Comparison of ENCODE assay signal across 13 mouse cellular contexts in the genomic region with DNA sequence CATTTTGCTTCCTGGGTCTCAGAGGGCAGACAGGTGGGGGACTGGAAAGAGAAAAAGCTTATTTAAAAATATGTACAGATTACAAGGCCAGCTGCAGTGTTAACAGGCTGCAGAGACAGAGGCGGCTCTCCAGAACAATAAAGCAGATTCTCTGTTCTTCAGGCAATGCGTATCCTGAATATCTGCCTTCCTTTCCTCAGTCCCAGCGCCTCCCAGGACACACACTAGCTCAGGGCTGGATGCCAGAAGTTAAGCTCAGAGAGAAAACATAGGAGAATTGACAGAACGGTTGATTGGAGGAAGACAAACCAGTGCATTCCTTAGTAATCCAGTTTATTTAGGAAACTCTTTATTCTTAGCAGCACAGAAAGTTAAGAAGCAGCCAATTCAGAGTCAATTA.
DNase-seq lines count a peak whose midpoint lies in the region; ATAC-seq and TF ChIP-seq lines count a peak whose summit lies in the region.
"Had no signal": no experiment of that assay in that cellular context is flagged by ENCODE, and none has a peak within 500 bp of the region (broad histone marks: within the 10 kb centered on the region; RNA-seq: fewer than 3 reads in every experiment).

No protein-coding gene starts in this region.

- no peaks in the 10 kb centered on the region for H3K27me3 ChIP-seq in lung, embryonic 14.5 days (ENCODE audit: insufficient read depth, low read length)
- H3K27me3 ChIP-seq: embryonic facial prominence, embryonic 13.5 days; forebrain, embryonic 13.5 days had no signal

- no peak overlapping the region for H3K9ac ChIP-seq in lung, embryonic 14.5 days
- H3K9ac ChIP-seq: embryonic facial prominence, embryonic 13.5 days; forebrain, embryonic 13.5 days had no signal

- TF ChIP-seq CTCF in lung, embryonic 14.5 days (IDR thresholded peaks at IDR 0.05; ENCODE audit: low read depth), result no peak
- no peak for TF ChIP-seq CTCF in brain, embryonic 14.5 days (IDR thresholded peaks at IDR 0.05; ENCODE audit: borderline replicate concordance, extremely low read depth, insufficient read depth, insufficient read length)

- no peak for TF ChIP-seq POLR2A in brain, embryonic 14.5 days (IDR thresholded peaks at IDR 0.05; ENCODE audit: borderline replicate concordance, extremely low read depth, insufficient read depth, insufficient read length, poor library complexity, severe bottlenecking)

- peak; percentile 60; the same call in 1 of the 2 replicates for ATAC-seq in lung, embryonic 14.5 days (ENCODE audit: insufficient read depth)
- ATAC-seq: CD4-positive, CD25-positive, alpha-beta regulatory T cell, adult 4 months; forebrain, embryonic 13.5 days; inflammation-experienced regulatory T-cells, adult 6 months; midbrain, embryonic 16.5 days had no signal

- peak overlapping the region; percentile 10; the same call in 1 of the 2 replicates for H3K4me2 ChIP-seq in lung, embryonic 14.5 days
- H3K4me2 ChIP-seq: embryonic facial prominence, embryonic 13.5 days; forebrain, embryonic 13.5 days had no signal

- H3K27ac ChIP-seq in lung, embryonic 14.5 days (ENCODE audit: low read depth), result no peak overlapping the region
- H3K27ac ChIP-seq: embryonic facial prominence, embryonic 13.5 days; forebrain, embryonic 13.5 days had no signal

- 0 out of 2 replicates have a peak, but pooled peaks cover 6% of the 10 kb centered on the region for H3K4me1 ChIP-seq in lung, embryonic 14.5 days (ENCODE audit: insufficient read depth)

- 0 out of 2 replicates have a peak, but pooled peaks cover 3% of the 10 kb centered on the region for H3K36me3 ChIP-seq in lung, embryonic 14.5 days (ENCODE audit: insufficient read depth)

- H3K4me3 ChIP-seq in lung, embryonic 14.5 days (ENCODE audit: low read depth, low read length), result no peak overlapping the region
- H3K4me3 ChIP-seq: embryonic facial prominence, embryonic 13.5 days; forebrain, embryonic 13.5 days had no signal

- 32% methylated on average over 4 of the region's 4 CpGs for WGBS in lung, embryonic 14.5 days

- peak; percentile 65 for DNase-seq in heart, adult 11 months
- DNase-seq in heart, postnatal 36 days, result no peak
- DNase-seq in lung, embryonic 14.5 days, result peak; percentile 76
- DNase-seq in lung, postnatal 4 days, result no peak
- DNase-seq in brain, embryonic 14.5 days (ENCODE audit: low read depth), result peak; percentile 45
- peak; percentile 48 to 49 for DNase-seq in heart, postnatal 10 days
- DNase-seq in layer of hippocampus, adult 9-11 months, result no peak
- DNase-seq: adrenal gland, adult 8-10 months had no signal

- intact Hi-C loops in heart, postnatal 36 days (cut with DNase I), result no loop called here
- intact Hi-C loops in heart, postnatal 10 days (cut with DNase I), result no loop called here

- H3K9me3 ChIP-seq in lung, embryonic 14.5 days (ENCODE audit: low read depth, low read length), result no peaks in the 10 kb centered on the region
- H3K9me3 ChIP-seq: embryonic facial prominence, embryonic 13.5 days; forebrain, embryonic 13.5 days had no signal

Comparison
In these comparisons a context has a peak if more than half of its experiments do, and no peak if none do; other contexts are left out.
1. DNase-seq: peak in heart, adult 11 months (single experiment), lung, embryonic 14.5 days (single experiment), brain, embryonic 14.5 days (single experiment) and heart, postnatal 10 days (2 of 2); none in heart, postnatal 36 days (0 of 2), lung, postnatal 4 days (0 of 2) and layer of hippocampus, adult 9-11 months (single experiment).